Comparison of ENCODE assay signal across 10 mouse cellular contexts in genomic region chr1:131493966-131494898, GRCm38 (mm10). TPM values are rescaled to one million over a fixed set of nuclear protein-coding genes. Genes with fewer than 3 reads are reported as not detected.
A peak's percentile ranks its signal among the peaks of the same experiment; 100 is the strongest.
DNase-seq lines count a peak whose midpoint lies in the region; ATAC-seq lines count a peak whose summit lies in the region.
"Had no signal": no experiment of that assay in that cellular context is flagged by ENCODE, and none has a peak within 500 bp of the region (broad histone marks: within the 10 kb centered on the region; RNA-seq: fewer than 3 reads in every experiment).

No protein-coding gene starts in this region.

- H3K9ac ChIP-seq in heart, embryonic 16.5 days (ENCODE audit: low read length), result no peak overlapping the region
- H3K9ac ChIP-seq: embryonic facial prominence, embryonic 13.5 days had no signal

- ATAC-seq in heart, embryonic 16.5 days (replicated peaks; ENCODE audit: extremely low read depth, insufficient read depth, low FRiP score), result no peak

- WGBS in heart, embryonic 16.5 days, result 55% methylated on average over 4 of the region's 4 CpGs

- H3K4me2 ChIP-seq in heart, embryonic 16.5 days (ENCODE audit: low read depth, low read length), result no peak overlapping the region
- H3K4me2 ChIP-seq: embryonic facial prominence, embryonic 13.5 days had no signal

- DNase-seq in heart, adult 9 months (ENCODE audit: low spot score in 2 of 2), result no peak
- DNase-seq in lung, postnatal 36 days, result peak; percentile 38
- no peak for DNase-seq in lung, postnatal 4 days
- DNase-seq in adrenal gland, postnatal 10 days, result peak; percentile 52
- peak; percentile 46 to 73 for DNase-seq in kidney, postnatal 25 days
- DNase-seq in thymus, postnatal 4 days, result no peak
- DNase-seq in spleen, postnatal 4 days (ENCODE audit: low spot score in 2 of 2), result no peak

- 0 out of 2 replicates have a peak overlapping the region, but pooled peaks have one; percentile 23 for H3K27ac ChIP-seq in heart, embryonic 16.5 days (ENCODE audit: low read length)
- H3K27ac ChIP-seq: embryonic facial prominence, embryonic 13.5 days; macrophage had no signal

- no peaks in the 10 kb centered on the region for H3K36me3 ChIP-seq in heart, embryonic 16.5 days (ENCODE audit: control insufficient read depth, insufficient read depth)
- H3K36me3 ChIP-seq: embryonic facial prominence, embryonic 13.5 days had no signal

- H3K4me1 ChIP-seq in heart, embryonic 16.5 days (ENCODE audit: control insufficient read depth, insufficient read depth, low read length), result peaks cover 35% of the 10 kb centered on the region

- no peaks in the 10 kb centered on the region for H3K9me3 ChIP-seq in heart, embryonic 16.5 days (replicated peaks; ENCODE audit: control insufficient read depth, low read length)
- H3K9me3 ChIP-seq: embryonic facial prominence, embryonic 13.5 days had no signal

- H3K27me3 ChIP-seq in heart, embryonic 16.5 days (ENCODE audit: control insufficient read depth, insufficient read depth, low read length), result no peaks in the 10 kb centered on the region
- H3K27me3 ChIP-seq: embryonic facial prominence, embryonic 13.5 days had no signal

- no peak overlapping the region for H3K4me3 ChIP-seq in heart, embryonic 16.5 days (ENCODE audit: low read length)
- H3K4me3 ChIP-seq: embryonic facial prominence, embryonic 13.5 days had no signal

RNA-seq across cellular contexts. Expression of gene Srgap2, which starts 32.9 kb away (rescaled TPM):
- 13.3 and 16.6 TPM in 2 replicates for polyA plus RNA-seq in heart, embryonic 16.5 days (2015; fragmentation: Nextera tagmentation; extraction: Ambion mirVana)
- total RNA-seq in adrenal gland, postnatal 10 days (2021), result 10 to 100 TPM; 27.1 to 35.8 TPM

RNA-seq across cellular contexts. Expression of gene Fam72a, which starts 33.5 kb away (rescaled TPM):
- polyA plus RNA-seq in heart, embryonic 16.5 days (2015; fragmentation: Nextera tagmentation; extraction: Ambion mirVana), result 2.4 and 3.2 TPM in 2 replicates
- total RNA-seq in adrenal gland, postnatal 10 days (2021), result 1 to 10 TPM; 1.5 to 1.7 TPM

Comparison
In these comparisons a context has a peak if more than half of its experiments do, and no peak if none do; other contexts are left out.
1. DNase-seq: peak in lung, postnatal 36 days (single experiment), adrenal gland, postnatal 10 days (single experiment) and kidney, postnatal 25 days (2 of 2); none in heart, adult 9 months (0 of 2), lung, postnatal 4 days (0 of 2), thymus, postnatal 4 days (single experiment) and spleen, postnatal 4 days (0 of 2).